Mouse (Mus musculus) neural tube, embryonic 11.5 days (tissue): Measurements from ENCODE around the gene Zdhhc14. TPM values are rescaled to one million over a fixed set of nuclear protein-coding genes. Genes with fewer than 3 reads are reported as not detected.

ENCODE experiments used
- ATAC-seq: fragments of 200-750 bp; cut with Nextera tagmentation; 2 replicates; pipeline ENCODE4 v1.8.0; 2017; ENCODE audit warnings: moderate number of reproducible peaks, mild to moderate bottlenecking, moderate TSS enrichment, moderate library complexity; ENCODE audit not compliant: insufficient read depth, low FRiP score, low TSS enrichment
- DNase-seq: peaks from one replicate; pipeline ENCODE4 v3.0.0-alpha.2; 2015; ENCODE audit warnings: low spot score
- H3K27ac ChIP-seq: fragments of 300-500 bp; sonication (generic); 2 replicates; pipeline ENCODE4 v1.5.1; 2014; ENCODE audit warnings: low read depth, mild to moderate bottlenecking, low read length
- H3K27me3 ChIP-seq: fragments of 300-500 bp; sonication (generic); 2 replicates; pipeline ENCODE4 v1.6.1; 2014; ENCODE audit warnings: mild to moderate bottlenecking, low read length, mixed read lengths; ENCODE audit not compliant: control insufficient read depth, insufficient read depth
- H3K36me3 ChIP-seq: fragments of 300-500 bp; sonication (generic); 2 replicates; pipeline ENCODE4 v1.6.1; 2014; ENCODE audit warnings: mild to moderate bottlenecking, low read length, moderate library complexity, mixed read lengths; ENCODE audit not compliant: control insufficient read depth, insufficient read depth
- H3K4me1 ChIP-seq: fragments of 300-500 bp; sonication (generic); 2 replicates; pipeline ENCODE4 v1.6.1; 2014; ENCODE audit warnings: low read length, mixed read lengths; ENCODE audit not compliant: control insufficient read depth, insufficient read depth
- H3K4me2 ChIP-seq: fragments of 300-500 bp; sonication (generic); 2 replicates; pipeline ENCODE4 v1.6.1; 2014; ENCODE audit warnings: low read depth, mild to moderate bottlenecking, moderate library complexity
- H3K4me3 ChIP-seq: fragments of 300-500 bp; sonication (generic); 2 replicates; pipeline ENCODE4 v1.5.1; 2014; ENCODE audit warnings: low read depth, low read length
- H3K9ac ChIP-seq: fragments of 300-500 bp; sonication (generic); 2 replicates; pipeline ENCODE4 v1.6.1; 2014; ENCODE audit warnings: mild to moderate bottlenecking, low read length
- H3K9me3 ChIP-seq: fragments of 300-500 bp; sonication (generic); 2 replicates; pipeline ENCODE4 v1.6.1; 2016; ENCODE audit warnings: low read length; ENCODE audit not compliant: control insufficient read depth
- WGBS: fragments of 180-500 bp; shearing (Covaris S2); extraction: QIAGEN DNeasy Blood & Tissue Kit; methylation state at CpG from one replicate; pipeline ENCODE4 v1.1.7; 2014; 5-methylcytosine and 5-hydroxymethylcytosine counted together
- polyA plus RNA-seq: library from polyadenylated mRNA; unstranded; fragments of >200 nt; fragmentation: Nextera tagmentation; extraction: Ambion mirVana; gene quantifications from 2 replicates; pipeline ENCODE4 v1.2.1, GENCODE M21; 2014

The Zdhhc14 gene
- polyA plus RNA-seq, 1 experiment from 2014 or later: 2.6 TPM

DNA sequence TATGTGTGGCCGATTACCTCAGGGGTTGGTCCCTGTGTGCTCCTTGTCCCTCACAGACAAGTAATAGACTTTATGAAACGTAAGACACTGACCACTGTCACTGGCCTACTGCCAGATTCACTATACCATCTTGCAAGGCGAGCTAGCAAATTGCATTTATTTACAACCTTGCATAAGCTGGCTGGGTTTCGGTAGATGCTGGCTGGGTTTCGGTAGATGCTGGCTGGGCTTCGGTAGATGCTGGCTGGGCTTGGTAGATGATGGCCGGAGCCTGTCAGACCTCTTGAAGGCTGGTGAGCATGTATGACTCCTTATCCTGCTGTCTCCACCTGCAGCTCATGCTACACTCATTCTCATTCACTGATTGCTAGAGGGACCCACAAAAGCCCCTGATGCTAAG lies 200.9 kb downstream of the Zdhhc14 start:
- H3K27ac ChIP-seq: no peak overlapping the region
- no peak overlapping the region for H3K4me3 ChIP-seq
- 87% methylated on average over 7 of the region's 7 CpGs for WGBS
- no peak overlapping the region for H3K9ac ChIP-seq
- DNase-seq: no peak
- no peaks in the 10 kb centered on the region for H3K9me3 ChIP-seq
- H3K27me3 ChIP-seq: no peaks in the 10 kb centered on the region
- no peak for ATAC-seq
- no peaks in the 10 kb centered on the region for H3K36me3 ChIP-seq
- H3K4me1 ChIP-seq: no peaks in the 10 kb centered on the region
- H3K4me2 ChIP-seq: no peak overlapping the region

GRCm38 (mm10) chr17:5698447-5699096 lies 206.2 kb downstream of the Zdhhc14 start:
- H3K9ac ChIP-seq: no peak overlapping the region
- H3K27ac ChIP-seq: no peak overlapping the region
- no peak overlapping the region for H3K4me3 ChIP-seq
- H3K36me3 ChIP-seq: no peaks in the 10 kb centered on the region
- no peak for DNase-seq
- no peak for ATAC-seq
- H3K4me1 ChIP-seq: no peaks in the 10 kb centered on the region
- no peak overlapping the region for H3K4me2 ChIP-seq
- 80% methylated on average over 6 of the region's 7 CpGs for WGBS
- H3K27me3 ChIP-seq: no peaks in the 10 kb centered on the region
- H3K9me3 ChIP-seq: no peaks in the 10 kb centered on the region

DNA sequence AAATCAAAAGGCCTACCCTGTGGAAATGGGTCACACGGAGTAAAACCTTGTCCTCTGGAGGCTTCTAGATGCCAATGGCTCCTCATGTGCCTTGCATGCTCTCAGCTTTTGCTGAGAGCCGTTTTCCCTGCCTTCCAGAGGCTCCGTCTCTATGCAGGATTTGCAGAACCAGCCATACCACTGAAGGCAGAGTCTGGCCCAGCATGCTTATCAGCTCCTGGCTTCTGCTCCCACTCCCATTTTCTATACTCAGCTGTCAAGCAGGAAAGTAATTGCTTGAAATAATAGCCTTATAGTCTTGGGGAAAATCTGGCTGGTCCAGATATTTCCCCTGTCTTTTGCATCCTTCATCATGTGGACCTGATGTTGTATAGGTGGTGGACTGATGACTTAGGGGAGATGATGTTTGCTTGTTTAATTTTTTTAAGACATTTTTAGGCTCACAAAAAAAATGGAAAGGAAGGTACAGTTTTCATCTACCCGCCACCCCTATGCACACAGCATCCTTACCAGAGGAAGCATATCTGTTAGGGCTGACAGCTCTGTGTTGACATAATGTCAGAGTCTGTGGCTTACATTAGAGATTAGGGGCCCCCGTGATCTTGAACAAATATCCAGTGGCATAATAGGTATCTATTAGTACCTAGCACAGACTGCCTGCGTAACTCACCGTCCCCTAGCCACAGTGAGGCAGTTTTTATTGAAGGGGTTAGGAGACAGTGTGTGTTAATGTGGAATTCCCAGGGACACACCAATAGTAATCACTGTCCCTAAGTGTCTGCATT lies 218.2 kb downstream of the Zdhhc14 start:
- DNase-seq (no peak), ATAC-seq (no peak)
- no peaks in the 10 kb centered on the region for H3K27me3 ChIP-seq
- H3K4me3 ChIP-seq: no peak overlapping the region
- H3K36me3 ChIP-seq: no peaks in the 10 kb centered on the region
- no peak overlapping the region for H3K9ac ChIP-seq
- H3K4me2 ChIP-seq: no peak overlapping the region
- H3K9me3 ChIP-seq: no peaks in the 10 kb centered on the region
- WGBS: 57% methylated on average over 7 of the region's 7 CpGs
- 0 out of 2 replicates have a peak, but pooled peaks cover 5% of the 10 kb centered on the region for H3K4me1 ChIP-seq
- no peak overlapping the region for H3K27ac ChIP-seq

DNA sequence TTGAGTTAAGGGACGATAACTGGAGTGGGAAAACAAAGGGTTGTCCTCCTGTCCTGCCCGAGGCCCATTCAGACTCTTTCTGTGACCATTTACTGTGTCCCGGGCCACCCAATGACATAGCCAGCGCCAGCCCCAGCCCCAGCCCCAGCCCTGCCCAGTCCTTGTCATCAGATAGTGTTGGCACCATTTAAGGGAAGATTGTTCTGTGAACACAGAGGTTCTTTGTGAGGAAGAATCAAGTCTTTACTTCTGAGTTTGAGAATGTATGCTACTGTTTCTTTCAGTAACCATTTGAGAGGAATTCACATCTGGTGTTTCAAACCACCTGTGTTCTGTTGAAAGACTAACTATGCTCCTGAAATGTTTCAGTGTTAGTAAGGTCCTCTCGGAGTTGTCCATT lies 219.5 kb downstream of the Zdhhc14 start:
- 84% methylated on average over 5 of the region's 5 CpGs for WGBS
- H3K4me2 ChIP-seq: no peak overlapping the region
- H3K4me3 ChIP-seq: no peak overlapping the region
- H3K4me1 ChIP-seq: 0 out of 2 replicates have a peak, but pooled peaks cover 5% of the 10 kb centered on the region
- no peak overlapping the region for H3K9ac ChIP-seq
- no peaks in the 10 kb centered on the region for H3K9me3 ChIP-seq
- H3K36me3 ChIP-seq: no peaks in the 10 kb centered on the region
- H3K27me3 ChIP-seq: no peaks in the 10 kb centered on the region
- ATAC-seq (no peak), DNase-seq (no peak)
- H3K27ac ChIP-seq: no peak overlapping the region

- Histone ChIP-seq H3K4me2 (no peak overlapping the region), H3K4me1 (0 out of 2 replicates have a peak, but pooled peaks cover 5% of the 10 kb centered on the region), H3K9me3 (no peaks in the 10 kb centered on the region), H3K4me3 (no peak overlapping the region), H3K27ac (no peak overlapping the region), H3K9ac (no peak overlapping the region), H3K27me3 (no peaks in the 10 kb centered on the region), H3K36me3 (no peaks in the 10 kb centered on the region)
- ATAC-seq (no peak), DNase-seq (no peak)
- 48% methylated on average over 3 of the region's 3 CpGs for WGBS
Measured at GRCm38 (mm10) chr17:5713141-5713540, 220.8 kb downstream of the Zdhhc14 start.

DNA sequence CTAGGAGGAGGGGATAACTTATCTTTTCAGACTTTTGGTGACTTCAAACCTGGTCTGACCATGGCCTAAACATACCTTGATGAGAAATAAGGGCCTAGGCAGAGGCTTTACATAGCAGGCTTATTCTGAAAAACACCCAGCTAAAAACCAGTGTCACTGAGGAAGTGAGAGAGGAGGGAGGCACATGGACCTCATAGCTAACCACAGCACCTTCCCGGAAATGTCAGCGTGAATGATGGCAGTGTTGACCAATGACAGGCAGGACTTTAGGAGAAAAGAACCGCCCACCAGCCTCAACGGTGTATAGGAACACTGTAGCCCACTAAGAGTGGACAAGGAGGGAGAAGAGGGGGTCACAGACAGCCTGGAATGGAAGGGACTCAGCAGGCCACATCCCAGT lies 224.6 kb downstream of the Zdhhc14 start:
- 77% methylated on average over 4 of the region's 4 CpGs for whole genome bisulfite sequencing
- Histone ChIP-seq H3K36me3 (no peaks in the 10 kb centered on the region), H3K9ac (no peak overlapping the region), H3K4me1 (0 out of 2 replicates have a peak, but pooled peaks cover 5% of the 10 kb centered on the region), H3K4me3 (no peak overlapping the region), H3K4me2 (no peak overlapping the region), H3K27ac (no peak overlapping the region), H3K27me3 (no peaks in the 10 kb centered on the region), H3K9me3 (no peaks in the 10 kb centered on the region)
- no peak for DNase-seq
- no peak for ATAC-seq

- no peak for ATAC-seq
- Histone ChIP-seq H3K9me3 (no peaks in the 10 kb centered on the region), H3K27me3 (no peaks in the 10 kb centered on the region), H3K4me3 (no peak overlapping the region), H3K36me3 (no peaks in the 10 kb centered on the region), H3K4me1 (no peaks in the 10 kb centered on the region), H3K27ac (no peak overlapping the region), H3K4me2 (no peak overlapping the region), H3K9ac (no peak overlapping the region)
- no peak for DNase-seq
- WGBS: 67% methylated on average over 7 of the region's 7 CpGs
Measured at GRCm38 (mm10) chr17:5718768-5719387, 226.5 kb downstream of the Zdhhc14 start.

DNA sequence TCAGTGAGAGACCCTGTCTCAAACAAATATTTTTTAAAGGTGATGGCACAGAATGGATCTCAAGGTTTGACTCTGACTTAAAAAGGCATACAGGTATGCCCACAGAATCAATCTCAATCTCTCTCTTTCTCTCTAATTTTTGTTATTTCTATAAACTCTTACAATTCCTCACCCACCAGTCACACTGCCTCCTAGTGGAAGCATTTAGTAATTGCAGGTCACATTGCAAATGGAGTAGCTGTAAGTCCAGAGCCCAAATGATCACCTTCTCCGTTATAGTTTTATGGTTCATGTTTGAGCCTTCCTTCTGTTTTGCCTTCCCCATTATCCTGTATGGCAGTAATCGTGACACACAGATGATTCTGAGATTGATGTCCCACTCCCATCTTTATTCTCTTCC lies 230.4 kb downstream of the Zdhhc14 start:
- no peak overlapping the region for H3K4me2 ChIP-seq
- no peaks in the 10 kb centered on the region for H3K4me1 ChIP-seq
- WGBS: 91% methylated on average over 2 of the region's 2 CpGs
- H3K36me3 ChIP-seq: no peaks in the 10 kb centered on the region
- DNase-seq (no peak), ATAC-seq (no peak)
- H3K4me3 ChIP-seq: no peak overlapping the region
- no peak overlapping the region for H3K9ac ChIP-seq
- H3K27me3 ChIP-seq: no peaks in the 10 kb centered on the region
- H3K9me3 ChIP-seq: no peaks in the 10 kb centered on the region
- no peak overlapping the region for H3K27ac ChIP-seq
